Mouse (Mus musculus) limb, embryonic 11.5 days (tissue): ENCODE data around the gene Mobp. TPM values are rescaled to one million over a fixed set of nuclear protein-coding genes. Genes with fewer than 3 reads are reported as not detected.

Experiments used
- ATAC-seq: fragments of 200-750 bp; cut with Nextera tagmentation; 2 replicates; pipeline ENCODE4 v1.8.0; 2017; ENCODE audit warnings: low read depth; ENCODE audit not compliant: insufficient number of reproducible peaks, low FRiP score, low TSS enrichment
- DNase-seq: peaks from one replicate; pipeline ENCODE4 v3.0.0-alpha.2; 2015; ENCODE audit warnings: low spot score
- H3K27ac ChIP-seq: fragments of 300-500 bp; sonication (generic); replicated peaks from 2 replicates; pipeline ENCODE4 v1.5.1; 2014; ENCODE audit warnings: low read depth, mild to moderate bottlenecking, low read length
- H3K27me3 ChIP-seq: fragments of 300-500 bp; sonication (generic); 2 replicates; pipeline ENCODE4 v1.6.1; 2014; ENCODE audit warnings: mild to moderate bottlenecking, low read length, mixed read lengths; ENCODE audit not compliant: control insufficient read depth, insufficient read depth
- H3K36me3 ChIP-seq: fragments of 300-500 bp; sonication (generic); 2 replicates; pipeline ENCODE4 v1.6.1; 2014; ENCODE audit warnings: mild to moderate bottlenecking, low read length, moderate library complexity, mixed read lengths; ENCODE audit not compliant: control insufficient read depth, insufficient read depth
- H3K4me1 ChIP-seq: fragments of 300-500 bp; sonication (generic); 2 replicates; pipeline ENCODE4 v1.6.1; 2014; ENCODE audit warnings: low read length, mixed read lengths; ENCODE audit not compliant: control insufficient read depth, insufficient read depth
- H3K4me2 ChIP-seq: fragments of 300-500 bp; sonication (generic); 2 replicates; pipeline ENCODE4 v1.6.1; 2014; ENCODE audit warnings: low read depth, mild to moderate bottlenecking, moderate library complexity; ENCODE audit not compliant: severe bottlenecking
- H3K4me3 ChIP-seq: fragments of 300-500 bp; sonication (generic); 2 replicates; pipeline ENCODE4 v1.5.1; 2014; ENCODE audit warnings: low read depth, low read length
- H3K9ac ChIP-seq: fragments of 300-500 bp; sonication (generic); 2 replicates; pipeline ENCODE4 v1.6.1; 2014; ENCODE audit warnings: mild to moderate bottlenecking, low read length
- H3K9me3 ChIP-seq: fragments of 300-500 bp; sonication (generic); 2 replicates; pipeline ENCODE4 v1.6.1; 2016; ENCODE audit warnings: low read length; ENCODE audit not compliant: control insufficient read depth
- WGBS: fragments of 180-500 bp; shearing (Covaris S2); extraction: QIAGEN DNeasy Blood & Tissue Kit; methylation state at CpG from one replicate; pipeline ENCODE4 v1.1.7; 2014; 5-methylcytosine and 5-hydroxymethylcytosine counted together
- polyA plus RNA-seq: library from polyadenylated mRNA; unstranded; fragments of >200 nt; fragmentation: Nextera tagmentation; extraction: Ambion mirVana; gene quantifications from 2 replicates; pipeline ENCODE4 v1.2.1, GENCODE M21; 2014

Gene Mobp
- polyA plus RNA-seq, 1 experiment from 2014 or later = not detected

GRCm38 (mm10) chr9:120129276-120129675 is 20.2 kb upstream of the Mobp start:
- peak overlapping the region; percentile 53 for H3K9ac ChIP-seq
- peaks cover 31% of the 10 kb centered on the region for H3K36me3 ChIP-seq
- ATAC-seq (no peak), DNase-seq (no peak)
- no peak overlapping the region for H3K27ac ChIP-seq
- 81% methylated on average over 10 of the region's 10 CpGs for WGBS
- H3K9me3 ChIP-seq = no peaks in the 10 kb centered on the region
- peak overlapping the region; percentile 86 for H3K4me2 ChIP-seq
- no peaks in the 10 kb centered on the region for H3K27me3 ChIP-seq
- H3K4me3 ChIP-seq = peak overlapping the region; percentile 99
- peaks cover 12% of the 10 kb centered on the region for H3K4me1 ChIP-seq

- no peak overlapping the region for H3K27ac ChIP-seq
- no peaks in the 10 kb centered on the region for H3K9me3 ChIP-seq
- H3K36me3 ChIP-seq = peaks cover 31% of the 10 kb centered on the region
- H3K4me3 ChIP-seq = no peak overlapping the region
- H3K27me3 ChIP-seq = no peaks in the 10 kb centered on the region
- peaks cover 10% of the 10 kb centered on the region for H3K4me1 ChIP-seq
- 90% methylated on average over 3 of the region's 3 CpGs for WGBS
- DNase-seq = no peak
- ATAC-seq = no peak
- no peak overlapping the region for H3K4me2 ChIP-seq
- H3K9ac ChIP-seq = no peak overlapping the region
Measured at GRCm38 (mm10) chr9:120131784-120132288, 17.7 kb upstream of the Mobp start.

- 40% methylated on average over 8 of the region's 8 CpGs for WGBS
Measured at GRCm38 (mm10) chr9:120132980-120133754, 16.3 kb upstream of the Mobp start.

GRCm38 (mm10) chr9:120133755-120134475 is 15.6 kb upstream of the Mobp start:
- Histone ChIP-seq H3K4me2 (no peak overlapping the region), H3K9ac (no peak overlapping the region), H3K36me3 (peaks cover 28% of the 10 kb centered on the region), H3K27ac (no peak overlapping the region), H3K4me1 (peaks cover 4% of the 10 kb centered on the region), H3K4me3 (no peak overlapping the region), H3K27me3 (no peaks in the 10 kb centered on the region), H3K9me3 (no peaks in the 10 kb centered on the region)
- WGBS = 47% methylated on average over 6 of the region's 6 CpGs
- ATAC-seq (no peak), DNase-seq (no peak)

More at GRCm38 (mm10) chr9:120132980-120133754, 16.3 kb upstream of the Mobp start:
- Histone ChIP-seq H3K27me3 (no peaks in the 10 kb centered on the region), H3K36me3 (peaks cover 31% of the 10 kb centered on the region), H3K4me2 (no peak overlapping the region), H3K4me3 (no peak overlapping the region), H3K9ac (no peak overlapping the region), H3K27ac (no peak overlapping the region), H3K9me3 (no peaks in the 10 kb centered on the region), H3K4me1 (peaks cover 9% of the 10 kb centered on the region)
- DNase-seq (peak; percentile 34), ATAC-seq (no peak)

GRCm38 (mm10) chr9:120134529-120135160 is 14.9 kb upstream of the Mobp start:
- DNase-seq = no peak
- no peaks in the 10 kb centered on the region for H3K4me1 ChIP-seq

GRCm38 (mm10) chr9:120135454-120135853 is 14.1 kb upstream of the Mobp start:
- no peak overlapping the region for H3K27ac ChIP-seq
- no peak overlapping the region for H3K4me3 ChIP-seq
- 86% methylated on average over 11 of the region's 11 CpGs for WGBS
- ATAC-seq (no peak), DNase-seq (no peak)
- H3K9ac ChIP-seq = no peak overlapping the region
- H3K9me3 ChIP-seq = no peaks in the 10 kb centered on the region
- H3K4me2 ChIP-seq = no peak overlapping the region
- H3K27me3 ChIP-seq = no peaks in the 10 kb centered on the region
- H3K4me1 ChIP-seq = no peaks in the 10 kb centered on the region
- peaks cover 16% of the 10 kb centered on the region for H3K36me3 ChIP-seq

More at GRCm38 (mm10) chr9:120134529-120135160, 14.9 kb upstream of the Mobp start:
- no peak for ATAC-seq
- no peak overlapping the region for H3K9ac ChIP-seq
- peaks cover 22% of the 10 kb centered on the region for H3K36me3 ChIP-seq
- no peak overlapping the region for H3K27ac ChIP-seq
- no peak overlapping the region for H3K4me2 ChIP-seq
- H3K9me3 ChIP-seq = no peaks in the 10 kb centered on the region
- no peak overlapping the region for H3K4me3 ChIP-seq
- WGBS = 88% methylated on average over 13 of the region's 13 CpGs
- H3K27me3 ChIP-seq = no peaks in the 10 kb centered on the region

GRCm38 (mm10) chr9:120140652-120141051 is 8.9 kb upstream of the Mobp start:
- ATAC-seq = no peak
- DNase-seq = peak; percentile 87
- no peak overlapping the region for H3K4me3 ChIP-seq

GRCm38 (mm10) chr9:120144474-120144873 is 5.0 kb upstream of the Mobp start:
- Histone ChIP-seq H3K27me3 (no peaks in the 10 kb centered on the region), H3K4me1 (no peaks in the 10 kb centered on the region), H3K4me2 (no peak overlapping the region), H3K36me3 (no peaks in the 10 kb centered on the region), H3K9ac (no peak overlapping the region), H3K4me3 (no peak overlapping the region), H3K9me3 (no peaks in the 10 kb centered on the region), H3K27ac (no peak overlapping the region)
- DNase-seq (no peak), ATAC-seq (no peak)
- 87% methylated on average over 13 of the region's 13 CpGs for WGBS

More at GRCm38 (mm10) chr9:120140652-120141051, 8.9 kb upstream of the Mobp start:
- H3K27ac ChIP-seq = no peak overlapping the region
- H3K4me2 ChIP-seq = no peak overlapping the region
- H3K36me3 ChIP-seq = no peaks in the 10 kb centered on the region
- 17% methylated on average over 4 of the region's 4 CpGs for whole genome bisulfite sequencing
- no peaks in the 10 kb centered on the region for H3K9me3 ChIP-seq
- H3K4me1 ChIP-seq = no peaks in the 10 kb centered on the region
- no peak overlapping the region for H3K9ac ChIP-seq
- H3K27me3 ChIP-seq = no peaks in the 10 kb centered on the region
